Mouse (Mus musculus) liver, embryonic 14 days (tissue): ENCODE measurements around the gene 1700023F06Rik. TPM values are rescaled to one million over a fixed set of nuclear protein-coding genes. Genes with fewer than 3 reads are reported as not detected.

Source experiments
- polyA plus RNA-seq: library from polyadenylated mRNA; depleted of rRNA; stranded (reverse); fragments of >200 nt; gene quantifications from 2 replicates; pipeline ENCODE4 v1.2.3, GENCODE M21; 2012; rRNA removed

The 1700023F06Rik gene
- polyA plus RNA-seq = 0.02 TPM in 1 of 2 replicates, not detected in the other

DNA sequence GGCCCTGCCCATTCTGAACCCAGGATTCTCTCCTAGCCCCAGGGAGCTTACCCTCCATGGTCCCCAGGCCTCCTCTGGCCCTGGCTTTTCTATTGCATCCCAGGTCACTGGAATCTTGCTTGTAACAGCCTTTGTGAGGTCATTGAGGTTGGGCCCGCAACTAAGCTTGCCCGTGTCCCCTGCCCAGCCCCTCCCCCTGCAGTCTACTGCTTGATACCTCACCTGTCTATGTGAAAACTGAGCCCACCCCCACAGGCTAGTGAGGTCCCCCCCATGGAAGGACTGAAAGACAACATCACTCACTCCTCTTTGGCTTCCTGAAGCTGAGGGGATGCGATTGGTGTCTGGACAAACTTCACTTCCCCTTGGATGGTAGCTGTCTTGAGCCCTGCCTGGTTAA is at the start of gene 1700023F06Rik:
Gene 1700023F06Rik (minus strand): TSS at position 101 of the 400 bp plus-strand sequence.

GRCm38 (mm10) chr11:103217790-103218516 is 9.6 kb upstream of the 1700023F06Rik start, which contains the start of gene Spata32:
Gene Spata32, minus strand, starts transcription at chr11:103218432.

GRCm38 (mm10) chr11:103170494-103171285 is 37.7 kb downstream of the 1700023F06Rik start, which contains the start of gene Fmnl1:
Gene Fmnl1, plus strand, starts transcription at chr11:103171107.

Other genes with a start within 250 kb of the 1700023F06Rik start
- gene Nmt1, start 180.4 kb downstream of the 1700023F06Rik start, polyA plus RNA-seq = 19.7 and 25.3 TPM in 2 replicates
- 23.4 and 26.8 TPM in 2 replicates for gene Dcakd, start 180.2 kb downstream of the 1700023F06Rik start, polyA plus RNA-seq
- gene Plcd3, start 106.9 kb downstream of the 1700023F06Rik start, polyA plus RNA-seq = 0.30 and 0.33 TPM in 2 replicates
- 26.2 and 27.6 TPM in 2 replicates for gene Acbd4, start 106.9 kb downstream of the 1700023F06Rik start, polyA plus RNA-seq
- 10.6 and 11.8 TPM in 2 replicates for gene Hexim1, start 92.3 kb downstream of the 1700023F06Rik start, polyA plus RNA-seq
- gene Hexim2, start 76.1 kb downstream of the 1700023F06Rik start, polyA plus RNA-seq = 3.1 and 3.4 TPM in 2 replicates
- 2.7 and 3.7 TPM in 2 replicates for gene Fmnl1, start 37.5 kb downstream of the 1700023F06Rik start, polyA plus RNA-seq
- gene Spata32, start 9.9 kb upstream of the 1700023F06Rik start, polyA plus RNA-seq = not detected in 2 replicates
- gene Map3k14, start 58.9 kb upstream of the 1700023F06Rik start, polyA plus RNA-seq = 0.51 and 0.67 TPM in 2 replicates
- gene Arhgap27, start 155.1 kb upstream of the 1700023F06Rik start, polyA plus RNA-seq = 1.9 and 2.6 TPM in 2 replicates
- 3.0 and 3.8 TPM in 2 replicates for gene Plekhm1, start 204.1 kb upstream of the 1700023F06Rik start, polyA plus RNA-seq